In the genomic region with DNA sequence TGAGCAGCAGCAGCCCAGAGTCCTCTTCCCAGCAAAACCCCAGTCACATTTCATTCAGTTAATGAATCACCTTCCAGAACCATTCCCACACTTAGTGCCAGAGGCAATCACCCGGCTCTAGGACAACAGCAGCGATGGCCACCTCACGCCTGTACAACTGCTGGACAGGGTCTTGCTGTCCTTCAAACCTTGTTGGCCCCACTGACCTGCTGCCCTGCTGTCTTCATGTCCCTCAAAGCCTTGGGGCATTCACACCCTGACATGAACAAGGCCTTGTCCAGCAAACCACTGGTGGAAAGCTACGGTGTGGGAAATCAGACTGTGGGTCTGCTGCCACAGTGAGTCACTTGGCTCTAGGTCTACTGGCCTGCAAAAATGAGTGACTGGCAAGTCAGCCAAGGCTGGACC, we compare ENCODE assay signal across 15 mouse cellular contexts. TPM values are rescaled to one million over a fixed set of nuclear protein-coding genes. Genes with fewer than 3 reads are reported as not detected.
DNase-seq lines count a peak whose midpoint lies in the region; ATAC-seq lines count a peak whose summit lies in the region.
"Had no signal": no experiment of that assay in that cellular context is flagged by ENCODE, and none has a peak within 500 bp of the region (broad histone marks: within the 10 kb centered on the region; RNA-seq: fewer than 3 reads in every experiment).

No protein-coding gene starts in this region.

- no peak for ATAC-seq in granulocyte monocyte progenitor cell, adult 5-6 weeks (replicated peaks; ENCODE audit: poor library complexity, severe bottlenecking)
- ATAC-seq: forebrain, embryonic 13.5 days; hindbrain, postnatal 0 days had no signal

- intact Hi-C loops in heart, postnatal 36 days (cut with DNase I): no loop called here

- peak; percentile 95 for DNase-seq in heart, adult 11 months
- DNase-seq in heart, postnatal 36 days: no peak
- DNase-seq in adrenal gland, postnatal 10 days: peak; percentile 40
- peak; percentile 42 to 63 for DNase-seq in kidney, adult 8-10 months
- peak; percentile 61 to 65 for DNase-seq in kidney, postnatal 36 days
- no peak for DNase-seq in cerebellum, adult 8-10 months
- DNase-seq in layer of hippocampus, adult 18-20 months (ENCODE audit: low spot score in 2 of 2): no peak
- DNase-seq: cerebellum, adult 9-11 months; embryo, embryonic 11 days; lung, postnatal 36 days; right cerebral cortex, postnatal 4 days; thymus, postnatal 36 days had no signal

RNA-seq across cellular contexts. Expression of a gene that starts 6.2 kb away (rescaled TPM):
- total RNA-seq in heart, postnatal 36 days (2021): 10 to 100 TPM; 14.3 to 14.6 TPM
- 10 to 100 TPM; 18.0 to 22.7 TPM for total RNA-seq in adrenal gland, postnatal 10 days (2021)
- total RNA-seq in layer of hippocampus, adult 18-20 months (2021): 10 to 100 TPM; 10.9 to 12.0 TPM
- 17.3 and 18.2 TPM in 2 replicates for total RNA-seq in granulocyte monocyte progenitor cell, adult 5-6 weeks (2014; fragmentation: Nextera tagmentation)
- 13.9 and 15.9 TPM in 2 replicates for total RNA-seq in granulocyte monocyte progenitor cell, adult 5-6 weeks (2017)

RNA-seq across cellular contexts. Expression of a gene that starts 17.1 kb away (rescaled TPM):
- 100 to 1,000 TPM; 215 to 227 TPM for total RNA-seq in heart, postnatal 36 days (2021)
- 100 to 1,000 TPM; 266 to 285 TPM for total RNA-seq in adrenal gland, postnatal 10 days (2021)
- total RNA-seq in layer of hippocampus, adult 18-20 months (2021): 100 to 1,000 TPM; 212 to 213 TPM
- total RNA-seq in granulocyte monocyte progenitor cell, adult 5-6 weeks (2014; fragmentation: Nextera tagmentation): 134 and 171 TPM in 2 replicates
- total RNA-seq in granulocyte monocyte progenitor cell, adult 5-6 weeks (2017): 96.1 and 107 TPM in 2 replicates

RNA-seq across cellular contexts. Expression of a gene that starts 34.1 kb away (rescaled TPM):
- total RNA-seq in heart, postnatal 36 days (2021): 1 to 10 TPM in 1 of 2 experiments, under 1 TPM in 1; 0.65 to 2.5 TPM
- total RNA-seq in adrenal gland, postnatal 10 days (2021): 1 to 10 TPM; 1.6 to 6.3 TPM
- total RNA-seq in layer of hippocampus, adult 18-20 months (2021): 1 to 10 TPM; 2.1 to 4.0 TPM
- total RNA-seq in granulocyte monocyte progenitor cell, adult 5-6 weeks (2014; fragmentation: Nextera tagmentation): 1.5 and 3.4 TPM in 2 replicates
- total RNA-seq in granulocyte monocyte progenitor cell, adult 5-6 weeks (2017): 1.2 and 66.7 TPM in 2 replicates

RNA-seq across cellular contexts. Expression of a gene that starts 34.5 kb away (rescaled TPM):
- total RNA-seq in heart, postnatal 36 days (2021): 10 to 100 TPM; 64.1 to 67.4 TPM
- 10 to 100 TPM; 63.5 to 82.8 TPM for total RNA-seq in adrenal gland, postnatal 10 days (2021)
- total RNA-seq in layer of hippocampus, adult 18-20 months (2021): 10 to 100 TPM; 63.0 to 66.2 TPM
- total RNA-seq in granulocyte monocyte progenitor cell, adult 5-6 weeks (2014; fragmentation: Nextera tagmentation): 62.5 and 89.4 TPM in 2 replicates
- 5.9 and 46.2 TPM in 2 replicates for total RNA-seq in granulocyte monocyte progenitor cell, adult 5-6 weeks (2017)

RNA-seq across cellular contexts. Expression of a gene that starts 39.0 kb away (rescaled TPM):
- total RNA-seq in heart, postnatal 36 days (2021): 1 to 10 TPM; 1.5 to 1.6 TPM
- 10 to 100 TPM; 16.8 to 42.9 TPM for total RNA-seq in adrenal gland, postnatal 10 days (2021)
- total RNA-seq in layer of hippocampus, adult 18-20 months (2021): 1 to 10 TPM; 1.3 to 2.1 TPM
- 6.0 TPM in 1 of 2 replicates, not detected in the other for total RNA-seq in granulocyte monocyte progenitor cell, adult 5-6 weeks (2014; fragmentation: Nextera tagmentation)
- total RNA-seq in granulocyte monocyte progenitor cell, adult 5-6 weeks (2017): 1.5 and 1.6 TPM in 2 replicates

Comparison
In these comparisons a context has a peak if more than half of its experiments do, and no peak if none do; other contexts are left out.
1. DNase-seq: peak in heart, adult 11 months (single experiment), adrenal gland, postnatal 10 days (single experiment), kidney, adult 8-10 months (2 of 2) and kidney, postnatal 36 days (2 of 2); none in heart, postnatal 36 days (0 of 2), cerebellum, adult 8-10 months (single experiment) and layer of hippocampus, adult 18-20 months (0 of 2).